Mouse (Mus musculus): ENCODE measurements around the gene Mpp6.
A peak's percentile ranks its signal among the peaks of the same experiment; 100 is the strongest.

Gene Mpp6

GRCm38 (mm10) chr6:50109757-50110378 lies at the start of gene Mpp6:
Gene Mpp6 (plus strand): TSS chr6:50110241.
- DNase-seq (ENCODE audit: low spot score), result peak; percentile 78

GRCm38 (mm10) chr6:50066172-50066571 lies 43.9 kb upstream of the Mpp6 start:
- DNase-seq (ENCODE audit: low spot score), result no peak

GRCm38 (mm10) chr6:50068490-50068889 lies 41.6 kb upstream of the Mpp6 start:
- DNase-seq (ENCODE audit: low spot score), result no peak

GRCm38 (mm10) chr6:50075248-50075647 lies 34.8 kb upstream of the Mpp6 start:
- no peak for DNase-seq (ENCODE audit: low spot score)

GRCm38 (mm10) chr6:50076473-50076872 lies 33.6 kb upstream of the Mpp6 start:
- DNase-seq (ENCODE audit: low spot score), result no peak

- no peak for DNase-seq (ENCODE audit: low spot score)
Observed at GRCm38 (mm10) chr6:50080431-50080830, 29.6 kb upstream of the Mpp6 start.

- DNase-seq (ENCODE audit: low spot score), result no peak
Observed at GRCm38 (mm10) chr6:50085206-50085605, 24.8 kb upstream of the Mpp6 start.

- no peak for DNase-seq (ENCODE audit: low spot score)
Observed at GRCm38 (mm10) chr6:50089333-50089732, 20.7 kb upstream of the Mpp6 start.

- DNase-seq (ENCODE audit: low spot score), result no peak
Observed at GRCm38 (mm10) chr6:50090221-50090620, 19.8 kb upstream of the Mpp6 start.

- no peak for DNase-seq (ENCODE audit: low spot score)
Observed at GRCm38 (mm10) chr6:50091462-50092154, 18.4 kb upstream of the Mpp6 start.

- DNase-seq (ENCODE audit: low spot score), result no peak
Observed at GRCm38 (mm10) chr6:50109201-50109756, 762 bp upstream of the Mpp6 start.

GRCm38 (mm10) chr6:50110379-50110941 lies 419 bp downstream of the Mpp6 start:
- no peak for DNase-seq (ENCODE audit: low spot score)

GRCm38 (mm10) chr6:50111111-50111655 lies 1.1 kb downstream of the Mpp6 start:
- no peak for DNase-seq (ENCODE audit: low spot score)

GRCm38 (mm10) chr6:50112775-50113174 lies 2.7 kb downstream of the Mpp6 start:
- DNase-seq (ENCODE audit: low spot score), result peak; percentile 96

- DNase-seq (ENCODE audit: low spot score), result no peak
Observed at GRCm38 (mm10) chr6:50114280-50114679, 4.2 kb downstream of the Mpp6 start.

- no peak for DNase-seq (ENCODE audit: low spot score)
Observed at GRCm38 (mm10) chr6:50120931-50121330, 10.9 kb downstream of the Mpp6 start.

- DNase-seq (ENCODE audit: low spot score), result no peak
Observed at GRCm38 (mm10) chr6:50122835-50123234, 12.8 kb downstream of the Mpp6 start.

GRCm38 (mm10) chr6:50124197-50124596 lies 14.2 kb downstream of the Mpp6 start:
- no peak for DNase-seq (ENCODE audit: low spot score)

- DNase-seq (ENCODE audit: low spot score), result no peak
Observed at GRCm38 (mm10) chr6:50126331-50126730, 16.3 kb downstream of the Mpp6 start.

GRCm38 (mm10) chr6:50127536-50127935 lies 17.5 kb downstream of the Mpp6 start:
- DNase-seq (ENCODE audit: low spot score), result no peak

GRCm38 (mm10) chr6:50137651-50138050 lies 27.6 kb downstream of the Mpp6 start:
- no peak for DNase-seq (ENCODE audit: low spot score)

- no peak for DNase-seq (ENCODE audit: low spot score)
Observed at GRCm38 (mm10) chr6:50139526-50139925, 29.5 kb downstream of the Mpp6 start.

- no peak for DNase-seq (ENCODE audit: low spot score)
Observed at GRCm38 (mm10) chr6:50146158-50146557, 36.1 kb downstream of the Mpp6 start.

All from urinary bladder, postnatal 25 days (tissue).